ENCODE assay signal across 13 mouse cellular contexts in genomic region chr12:79005456-79005855, GRCm38 (mm10). TPM values are rescaled to one million over a fixed set of nuclear protein-coding genes. Genes with fewer than 3 reads are reported as not detected.
DNase-seq lines count a peak whose midpoint lies in the region; ATAC-seq lines count a peak whose summit lies in the region.
"Had no signal": no experiment of that assay in that cellular context is flagged by ENCODE, and none has a peak within 500 bp of the region (broad histone marks: within the 10 kb centered on the region; RNA-seq: fewer than 3 reads in every experiment).

No protein-coding gene starts in this region.

- H3K4me3 ChIP-seq in forebrain, embryonic 14.5 days (ENCODE audit: low read depth, low read length): 0 out of 2 replicates have a peak overlapping the region, but pooled peaks have one; percentile 94
- H3K4me3 ChIP-seq in forebrain, embryonic 10.5 days: no peak overlapping the region
- no peak overlapping the region; the same call in 1 of the 2 replicates for H3K4me3 ChIP-seq in midbrain, embryonic 16.5 days (ENCODE audit: low read depth, low read length)

- 87% methylated on average over 5 of the region's 5 CpGs for WGBS in forebrain, embryonic 14.5 days
- 89% methylated on average over 5 of the region's 5 CpGs for WGBS in forebrain, embryonic 10.5 days
- 81% methylated on average over 5 of the region's 5 CpGs for WGBS in midbrain, embryonic 16.5 days

- H3K9me3 ChIP-seq in forebrain, embryonic 14.5 days (replicated peaks; ENCODE audit: control insufficient read depth, low read length): no peaks in the 10 kb centered on the region
- H3K9me3 ChIP-seq in forebrain, embryonic 10.5 days: no peaks in the 10 kb centered on the region
- H3K9me3 ChIP-seq in midbrain, embryonic 16.5 days (replicated peaks; ENCODE audit: control insufficient read depth, low read length, poor library complexity, severe bottlenecking): no peaks in the 10 kb centered on the region
- H3K9me3 ChIP-seq: heart, embryonic 12.5 days; liver, embryonic 13.5 days had no signal

- H3K9ac ChIP-seq in forebrain, embryonic 14.5 days (ENCODE audit: low read length): no peak overlapping the region; the same call in 1 of the 2 replicates
- H3K9ac ChIP-seq in midbrain, embryonic 16.5 days (ENCODE audit: low read depth, low read length): no peak overlapping the region
- H3K9ac ChIP-seq: heart, embryonic 12.5 days had no signal

- no peaks in the 10 kb centered on the region for H3K27me3 ChIP-seq in forebrain, embryonic 14.5 days (replicated peaks; ENCODE audit: control insufficient read depth, insufficient read depth, low read length)
- H3K27me3 ChIP-seq in forebrain, embryonic 10.5 days (ENCODE audit: poor library complexity, severe bottlenecking): peaks cover 38% of the 10 kb centered on the region
- H3K27me3 ChIP-seq in midbrain, embryonic 16.5 days (ENCODE audit: control insufficient read depth, insufficient read depth, low read depth, low read length): no peaks in the 10 kb centered on the region

- no peak overlapping the region for H3K27ac ChIP-seq in forebrain, embryonic 14.5 days (ENCODE audit: low read depth, low read length)
- no peak overlapping the region for H3K27ac ChIP-seq in forebrain, embryonic 10.5 days
- H3K27ac ChIP-seq in midbrain, embryonic 16.5 days (ENCODE audit: low read length): no peak overlapping the region
- H3K27ac ChIP-seq: liver, embryonic 13.5 days had no signal

- peak overlapping the region; percentile 81; the same call in 1 of the 2 replicates for H3K4me2 ChIP-seq in forebrain, embryonic 14.5 days (ENCODE audit: low read length)
- H3K4me2 ChIP-seq in midbrain, embryonic 16.5 days (ENCODE audit: low read length): peak overlapping the region; percentile 88

- H3K36me3 ChIP-seq in forebrain, embryonic 14.5 days (ENCODE audit: control insufficient read depth, insufficient read depth, low read length): no peaks in the 10 kb centered on the region
- H3K36me3 ChIP-seq in forebrain, embryonic 10.5 days (replicated peaks): no peaks in the 10 kb centered on the region
- no peaks in the 10 kb centered on the region for H3K36me3 ChIP-seq in midbrain, embryonic 16.5 days (ENCODE audit: control insufficient read depth, insufficient read depth, low read length)
- H3K36me3 ChIP-seq: heart, embryonic 12.5 days; liver, embryonic 13.5 days had no signal

- no peak for ATAC-seq in forebrain, embryonic 14.5 days
- ATAC-seq in midbrain, embryonic 16.5 days: no peak
- ATAC-seq in frontal cortex, adult (ENCODE audit: low TSS enrichment): no peak

- DNase-seq in forebrain, embryonic 14.5 days (ENCODE audit: low spot score): no peak
- no peak for DNase-seq in forebrain, embryonic 10.5 days (ENCODE audit: extremely low spot score, low spot score)
- DNase-seq in cerebellum, adult 11-12 months: peak; percentile 88
- DNase-seq in cerebellum, postnatal 36 days: peak; percentile 74 to 83
- DNase-seq in thymus, postnatal 4 days: no peak
- DNase-seq in kidney, postnatal 4 days: no peak
- DNase-seq: gastrocnemius, postnatal 36 days; kidney, adult 8-10 months; liver, embryonic 13.5 days; right cerebral cortex, postnatal 4 days had no signal

- peaks cover 9% of the 10 kb centered on the region for H3K4me1 ChIP-seq in forebrain, embryonic 14.5 days (ENCODE audit: control insufficient read depth, insufficient read depth, low read length)
- H3K4me1 ChIP-seq in forebrain, embryonic 10.5 days: peaks cover 13% of the 10 kb centered on the region
- peaks cover 17% of the 10 kb centered on the region for H3K4me1 ChIP-seq in midbrain, embryonic 16.5 days (ENCODE audit: control insufficient read depth, insufficient read depth, low read length)
- H3K4me1 ChIP-seq: heart, embryonic 12.5 days had no signal

RNA-seq across cellular contexts. Expression of gene Tmem229b, which starts 2.0 kb away (rescaled TPM):
- 37.7 and 45.5 TPM in 2 replicates for polyA plus RNA-seq in forebrain, embryonic 14.5 days (2014; fragmentation: Nextera tagmentation; extraction: Ambion mirVana)
- 3.2 and 5.0 TPM in 2 replicates for polyA plus RNA-seq in forebrain, embryonic 10.5 days (2016; fragmentation: Nextera tagmentation; extraction: Ambion mirVana)
- 74.7 and 79.8 TPM in 2 replicates for polyA plus RNA-seq in midbrain, embryonic 16.5 days (2015; fragmentation: Nextera tagmentation; extraction: Ambion mirVana)

RNA-seq across cellular contexts. Expression of gene Plekhh1, which starts 23.5 kb away (rescaled TPM):
- 0.95 and 1.3 TPM in 2 replicates for polyA plus RNA-seq in forebrain, embryonic 14.5 days (2014; fragmentation: Nextera tagmentation; extraction: Ambion mirVana)
- 6.3 and 6.6 TPM in 2 replicates for polyA plus RNA-seq in forebrain, embryonic 10.5 days (2016; fragmentation: Nextera tagmentation; extraction: Ambion mirVana)
- polyA plus RNA-seq in midbrain, embryonic 16.5 days (2015; fragmentation: Nextera tagmentation; extraction: Ambion mirVana): 2.0 and 2.5 TPM in 2 replicates

Comparison
In these comparisons a context has a peak if more than half of its experiments do, and no peak if none do; other contexts are left out.
1. DNase-seq: peak in cerebellum, adult 11-12 months (single experiment) and cerebellum, postnatal 36 days (2 of 2); none in forebrain, embryonic 14.5 days (single experiment), forebrain, embryonic 10.5 days (single experiment), thymus, postnatal 4 days (single experiment) and kidney, postnatal 4 days (0 of 2).